Comparison of ENCODE assay signal across 8 mouse cellular contexts in genomic region chr9:65294716-65295378, GRCm38 (mm10). TPM values are rescaled to one million over a fixed set of nuclear protein-coding genes. Genes with fewer than 3 reads are reported as not detected.
DNase-seq lines count a peak whose midpoint lies in the region; ATAC-seq and TF ChIP-seq lines count a peak whose summit lies in the region.

No protein-coding gene starts in this region.

- no peak for TF ChIP-seq CTCF in stomach, postnatal 0 days (IDR thresholded peaks at IDR 0.05; ENCODE audit: low read depth)

- peak overlapping the region; percentile 97 for H3K4me3 ChIP-seq in hindbrain, embryonic 10.5 days
- H3K4me3 ChIP-seq in lung, embryonic 16.5 days (ENCODE audit: low read length), result peak overlapping the region; percentile 95
- peak overlapping the region; percentile 95 for H3K4me3 ChIP-seq in stomach, postnatal 0 days (ENCODE audit: low read depth, low read length)

- H3K36me3 ChIP-seq in hindbrain, embryonic 10.5 days, result peaks cover 14% of the 10 kb centered on the region
- H3K36me3 ChIP-seq in lung, embryonic 16.5 days (ENCODE audit: control insufficient read depth, insufficient read depth, low read length), result peaks cover 2% of the 10 kb centered on the region; the same call in 1 of the 2 replicates
- H3K36me3 ChIP-seq in stomach, postnatal 0 days (ENCODE audit: control insufficient read depth, insufficient read depth, low read length), result no peaks in the 10 kb centered on the region

- peak overlapping the region; percentile 95 for H3K9ac ChIP-seq in lung, embryonic 16.5 days (ENCODE audit: low read length)
- peak overlapping the region; percentile 95 for H3K9ac ChIP-seq in stomach, postnatal 0 days (ENCODE audit: low read length)

- WGBS in hindbrain, embryonic 10.5 days, result 5% methylated on average over 28 of the region's 28 CpGs
- WGBS in lung, embryonic 16.5 days, result under 1% methylated on average over 28 of the region's 28 CpGs
- under 1% methylated on average over 28 of the region's 28 CpGs for WGBS in stomach, postnatal 0 days

- H3K27ac ChIP-seq in hindbrain, embryonic 10.5 days, result peak overlapping the region; percentile 91
- H3K27ac ChIP-seq in lung, embryonic 16.5 days (ENCODE audit: low read length), result peak overlapping the region; percentile 65
- H3K27ac ChIP-seq in stomach, postnatal 0 days (replicated peaks), result peak overlapping the region; percentile 96

- ATAC-seq in lung, embryonic 16.5 days (ENCODE audit: low read depth), result peak; percentile 3; the same call in 1 of the 2 replicates
- peak; percentile 60 for ATAC-seq in stomach, postnatal 0 days (ENCODE audit: low FRiP score, low TSS enrichment)

- H3K4me1 ChIP-seq in hindbrain, embryonic 10.5 days (replicated peaks), result peaks cover 26% of the 10 kb centered on the region
- H3K4me1 ChIP-seq in lung, embryonic 16.5 days (replicated peaks; ENCODE audit: control insufficient read depth, insufficient read depth, low read length), result peaks cover 9% of the 10 kb centered on the region
- no peaks in the 10 kb centered on the region for H3K4me1 ChIP-seq in stomach, postnatal 0 days (replicated peaks; ENCODE audit: control insufficient read depth, insufficient read depth)

- intact Hi-C loops in left cerebral cortex, postnatal 4 days (cut with DNase I), result no loop called here

- TF ChIP-seq EP300 in stomach, postnatal 0 days (optimal IDR thresholded peaks at IDR 0.05), result no peak

- H3K27me3 ChIP-seq in hindbrain, embryonic 10.5 days (ENCODE audit: insufficient read depth, poor library complexity, severe bottlenecking), result no peaks in the 10 kb centered on the region
- H3K27me3 ChIP-seq in lung, embryonic 16.5 days (ENCODE audit: control insufficient read depth, insufficient read depth, low read depth, low read length), result no peaks in the 10 kb centered on the region
- H3K27me3 ChIP-seq in stomach, postnatal 0 days (ENCODE audit: control insufficient read depth, insufficient read depth, low read length), result no peaks in the 10 kb centered on the region

- peak; percentile 22 for DNase-seq in embryo, embryonic 11 days
- no peak for DNase-seq in embryo, embryonic 10 days (ENCODE audit: low spot score)
- peak; percentile 27 for DNase-seq in c-Kit-positive CD71-positive TER-119-negative erythroid progenitor cells, embryonic 14.5 days (ENCODE audit: low read depth)
- DNase-seq in hindbrain, embryonic 10.5 days (ENCODE audit: low spot score), result no peak
- peak; percentile 48 for DNase-seq in stomach, postnatal 0 days (ENCODE audit: low spot score)
- no peak for DNase-seq in left cerebral cortex, postnatal 4 days
- DNase-seq in right cerebral cortex, postnatal 10 days (ENCODE audit: low spot score in 2 of 2), result no peak

- H3K4me2 ChIP-seq in lung, embryonic 16.5 days (ENCODE audit: low read depth, low read length), result peak overlapping the region; percentile 80
- H3K4me2 ChIP-seq in stomach, postnatal 0 days (replicated peaks; ENCODE audit: low read depth), result peak overlapping the region; percentile 87

- H3K9me3 ChIP-seq in hindbrain, embryonic 10.5 days, result no peaks in the 10 kb centered on the region
- H3K9me3 ChIP-seq in lung, embryonic 16.5 days (ENCODE audit: control insufficient read depth, low read length), result no peaks in the 10 kb centered on the region
- H3K9me3 ChIP-seq in stomach, postnatal 0 days (ENCODE audit: control insufficient read depth, low read length), result no peaks in the 10 kb centered on the region

RNA-seq across cellular contexts. Expression of gene Clpx, which starts 0.8 kb away (rescaled TPM):
- polyA plus RNA-seq in hindbrain, embryonic 10.5 days (2016; fragmentation: Nextera tagmentation; extraction: Ambion mirVana), result 35.3 and 42.1 TPM in 2 replicates
- polyA plus RNA-seq in lung, embryonic 16.5 days (2015; fragmentation: Nextera tagmentation; extraction: Ambion mirVana), result 50.3 and 51.8 TPM in 2 replicates
- 47.9 and 49.7 TPM in 2 replicates for polyA plus RNA-seq in stomach, postnatal 0 days (2015; fragmentation: Nextera tagmentation; extraction: Ambion mirVana)
- 10 to 100 TPM; 26.0 to 27.4 TPM for total RNA-seq in left cerebral cortex, postnatal 4 days (2021)

RNA-seq across cellular contexts. Expression of gene Cilp, which starts 29.9 kb away (rescaled TPM):
- polyA plus RNA-seq in hindbrain, embryonic 10.5 days (2016; fragmentation: Nextera tagmentation; extraction: Ambion mirVana), result 0.25 TPM in 1 of 2 replicates, not detected in the other
- 0.19 and 0.35 TPM in 2 replicates for polyA plus RNA-seq in lung, embryonic 16.5 days (2015; fragmentation: Nextera tagmentation; extraction: Ambion mirVana)
- 0.61 and 0.79 TPM in 2 replicates for polyA plus RNA-seq in stomach, postnatal 0 days (2015; fragmentation: Nextera tagmentation; extraction: Ambion mirVana)
- not detected for total RNA-seq in left cerebral cortex, postnatal 4 days (2021)

RNA-seq across cellular contexts. Expression of gene Pdcd7, which starts 51.1 kb away (rescaled TPM):
- 8.6 and 11.6 TPM in 2 replicates for polyA plus RNA-seq in hindbrain, embryonic 10.5 days (2016; fragmentation: Nextera tagmentation; extraction: Ambion mirVana)
- polyA plus RNA-seq in lung, embryonic 16.5 days (2015; fragmentation: Nextera tagmentation; extraction: Ambion mirVana), result 3.9 and 4.9 TPM in 2 replicates
- 5.4 and 5.8 TPM in 2 replicates for polyA plus RNA-seq in stomach, postnatal 0 days (2015; fragmentation: Nextera tagmentation; extraction: Ambion mirVana)
- 10 to 100 TPM; 24.6 to 24.7 TPM for total RNA-seq in left cerebral cortex, postnatal 4 days (2021)

Comparison
In these comparisons a context has a peak if more than half of its experiments do, and no peak if none do; other contexts are left out.
1. DNase-seq: peak in embryo, embryonic 11 days (single experiment), c-Kit-positive CD71-positive TER-119-negative erythroid progenitor cells, embryonic 14.5 days (single experiment) and stomach, postnatal 0 days (single experiment); none in embryo, embryonic 10 days (single experiment), hindbrain, embryonic 10.5 days (single experiment), left cerebral cortex, postnatal 4 days (single experiment) and right cerebral cortex, postnatal 10 days (0 of 2).
2. Peak in every context shown above with its lines, with median percentiles within 50 percentile points of each other: H3K27ac ChIP-seq and H3K4me3 ChIP-seq.